Mouse (Mus musculus) kidney, postnatal 36 days (tissue): Measurements from ENCODE around the gene Smarcal1.
A peak's percentile ranks its signal among the peaks of the same experiment; 100 is the strongest.

Experiments
- DNase-seq, 2 experiments: peaks; one replicate each; pipeline ENCODE4 v3.0.0; 2021 to 2022; ENCODE audit warnings: mixed read lengths in 2 of 2

Gene Smarcal1

DNA sequence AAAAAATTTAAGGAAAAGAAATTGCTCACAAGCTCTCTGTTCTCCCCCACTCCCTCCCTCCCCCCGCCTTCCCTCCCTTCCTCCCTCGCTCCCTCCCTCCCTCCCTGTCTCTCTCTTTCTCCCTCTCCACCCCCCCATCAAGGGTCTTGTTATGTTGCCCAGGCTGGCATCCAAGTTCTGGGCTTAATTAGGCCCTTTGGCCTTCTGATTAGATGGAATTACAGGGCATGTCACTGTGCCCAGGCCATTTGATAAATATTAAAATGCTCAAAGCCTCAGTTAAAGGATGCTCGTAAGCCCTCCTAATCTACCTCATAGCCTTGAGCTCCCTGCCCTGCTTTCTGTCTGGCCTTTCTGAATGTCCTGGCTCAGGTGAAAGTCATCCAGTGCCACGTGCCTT is 7.6 kb downstream of the Smarcal1 start:
- DNase-seq: no peak

DNA sequence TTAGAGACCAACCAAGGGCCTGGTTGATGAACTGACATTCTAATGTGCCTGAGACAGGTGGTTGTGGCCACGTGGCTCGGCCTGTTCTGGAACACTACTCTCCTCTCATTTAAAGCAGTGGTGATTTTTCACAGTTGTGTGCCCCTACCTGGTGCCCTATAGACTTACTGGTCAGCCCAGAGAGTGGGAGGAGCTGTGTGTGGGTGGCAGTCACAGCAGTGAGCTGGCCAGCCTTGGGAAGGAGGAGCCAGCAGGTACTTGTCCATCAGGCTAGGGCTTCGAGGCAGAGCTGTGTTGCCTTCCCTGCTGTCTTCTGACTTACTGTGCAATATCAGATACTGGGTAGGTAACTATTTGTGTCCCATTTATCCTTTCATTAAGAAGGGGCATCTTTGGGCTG is 9.3 kb downstream of the Smarcal1 start:
- no peak for DNase-seq

DNA sequence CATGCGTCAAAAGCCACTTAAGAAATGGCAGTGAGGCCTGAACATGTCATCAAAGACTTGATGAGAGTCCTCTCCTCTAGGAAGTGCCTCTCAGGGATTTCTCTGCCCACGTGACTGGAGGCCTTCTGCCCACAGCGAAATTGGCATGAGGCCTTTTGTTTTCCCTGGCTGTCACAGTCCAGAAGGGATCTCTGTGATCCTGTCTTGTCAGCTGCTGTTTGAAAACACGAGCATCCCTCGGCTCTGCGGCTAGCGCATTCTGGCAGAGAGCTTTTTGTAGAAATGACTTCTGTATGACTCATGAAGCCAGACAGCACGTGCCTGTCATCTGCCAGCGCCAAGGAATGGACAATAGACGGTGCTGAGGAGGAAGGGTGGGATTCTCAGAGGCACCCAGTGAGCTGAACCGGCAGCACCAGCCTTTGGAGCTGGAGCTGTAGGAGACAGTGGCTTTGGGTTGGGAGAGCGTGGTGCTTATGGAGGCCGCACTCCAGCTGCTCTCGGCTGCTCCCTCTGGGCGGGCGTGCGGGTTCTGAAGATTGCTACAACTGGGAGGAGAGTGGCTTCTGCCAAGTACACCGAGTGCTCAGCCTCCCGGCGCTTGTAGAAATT is 10.4 kb downstream of the Smarcal1 start:
- DNase-seq: peak; percentile 59 to 71

DNA sequence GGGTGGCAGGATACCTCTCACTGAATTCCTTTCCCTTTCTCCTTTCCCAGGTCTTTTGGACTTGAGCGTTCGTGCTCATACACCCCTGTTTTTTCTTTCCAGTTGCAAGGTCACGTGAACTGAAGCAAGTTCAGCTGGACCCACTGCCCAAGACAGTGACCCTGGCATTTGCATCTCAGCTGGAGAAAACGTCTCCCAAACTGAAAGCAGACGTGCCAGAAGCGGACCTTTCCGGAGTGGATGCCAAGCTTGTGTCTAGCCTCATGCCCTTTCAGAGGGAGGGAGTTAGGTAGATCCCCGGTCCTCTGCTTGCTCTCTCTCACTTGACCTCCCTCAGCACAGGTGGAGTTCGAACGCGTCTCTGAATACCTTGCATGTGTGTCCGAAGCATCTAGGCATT is 12.6 kb downstream of the Smarcal1 start:
- no peak for DNase-seq

DNA sequence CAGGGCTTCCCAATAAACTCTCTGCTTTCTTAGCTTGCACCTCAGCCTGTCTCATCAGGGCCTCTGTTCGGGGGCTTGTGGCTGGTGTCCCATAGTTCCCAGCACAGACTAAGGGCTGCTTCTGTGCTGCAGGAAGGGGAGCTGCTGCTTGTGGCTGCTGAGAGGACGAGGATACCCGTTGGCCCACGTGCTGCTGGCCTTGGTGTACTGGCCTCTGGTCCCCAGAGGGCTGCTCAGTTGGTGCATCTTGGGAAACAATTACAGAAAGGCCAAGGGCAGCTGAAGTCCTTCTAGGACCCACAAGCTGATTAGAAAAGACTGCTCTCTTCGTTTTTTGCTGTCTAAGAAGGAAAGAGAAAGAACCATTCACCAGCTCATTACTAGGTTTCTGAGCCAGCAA is 13.2 kb downstream of the Smarcal1 start:
- DNase-seq: no peak

DNA sequence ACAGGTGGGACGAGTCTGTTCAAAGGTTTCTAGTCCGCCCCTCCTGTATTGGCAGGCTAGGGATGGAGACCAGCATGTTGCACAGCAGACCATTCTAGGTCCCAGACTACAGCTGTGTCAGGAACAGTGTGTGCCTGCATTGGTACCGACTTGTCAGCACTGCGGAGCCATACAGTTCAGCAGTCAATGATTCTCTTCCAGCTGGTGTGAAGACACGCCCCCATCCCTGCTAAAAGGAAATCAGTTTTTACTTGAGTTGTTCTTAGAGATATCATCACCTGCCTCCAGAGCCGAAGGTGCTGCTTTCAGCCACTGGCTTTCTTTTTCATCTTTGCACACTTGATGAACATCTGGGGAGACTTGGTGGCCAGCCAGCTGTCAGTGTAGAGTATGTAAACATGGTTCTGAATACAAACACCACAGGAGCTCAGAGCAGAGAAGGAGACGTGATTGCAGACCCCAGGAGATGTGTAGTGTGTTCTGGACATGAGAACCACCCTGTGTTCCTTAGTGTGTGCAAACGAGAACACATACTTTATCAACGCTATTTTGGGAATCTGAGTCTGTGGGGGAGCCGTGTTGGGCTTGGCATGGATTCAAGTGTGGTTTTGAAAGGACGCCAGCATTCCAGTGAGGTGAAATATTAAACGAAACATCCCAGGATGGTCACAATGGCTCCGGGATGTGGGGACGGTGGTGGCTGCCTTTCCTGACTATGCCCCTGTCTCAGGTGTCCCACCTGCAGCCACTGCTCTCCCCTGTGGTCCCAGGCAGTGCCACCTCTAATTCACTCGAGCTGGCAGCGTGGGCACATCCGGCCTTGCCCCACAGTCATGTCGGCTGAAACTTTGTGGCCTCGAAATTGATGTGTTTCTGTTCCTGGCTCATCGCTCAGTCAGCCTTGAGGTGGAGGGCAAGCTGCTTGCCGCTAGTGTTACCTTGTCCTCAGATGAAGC is 16.4 kb downstream of the Smarcal1 start:
- DNase-seq: peak; percentile 78 to 83

DNA sequence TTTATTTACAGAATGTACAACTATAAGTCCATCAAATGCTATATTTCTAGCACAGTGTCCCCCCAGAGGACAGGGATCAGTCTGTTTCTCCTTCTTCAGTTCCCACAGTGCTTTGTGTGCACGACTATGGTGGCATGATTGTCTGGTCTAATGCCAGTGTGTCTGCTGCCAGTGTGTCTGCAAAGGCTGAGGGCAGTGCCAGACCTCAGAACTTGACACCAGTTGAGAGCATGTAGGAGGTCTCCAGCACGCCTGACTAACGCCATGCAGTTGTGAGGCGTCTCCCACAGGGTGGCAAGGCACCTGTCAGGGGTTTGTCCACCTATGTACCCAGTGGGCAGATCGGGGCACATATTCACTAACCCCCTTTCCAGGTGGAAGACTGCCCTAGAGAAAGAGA is 17.7 kb downstream of the Smarcal1 start:
- DNase-seq: no peak

DNA sequence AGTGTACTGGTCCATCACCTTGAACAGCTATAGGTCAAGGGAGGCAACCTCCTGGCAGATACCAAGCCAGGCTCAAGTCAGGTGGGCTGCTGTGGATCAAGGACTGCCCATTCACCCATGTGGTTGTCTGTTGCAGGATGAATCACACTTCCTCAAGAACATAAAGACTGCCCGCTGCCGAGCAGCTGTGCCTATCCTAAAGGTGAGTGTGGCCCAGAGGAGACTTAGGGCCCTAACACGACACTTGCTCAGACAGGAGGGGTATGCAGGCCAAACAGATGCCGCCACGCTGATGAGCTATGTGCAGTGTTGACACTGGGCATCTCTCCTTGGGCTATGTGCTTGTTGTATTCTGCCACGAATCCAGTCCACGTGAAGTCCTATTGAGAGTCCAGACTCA is 18.2 kb downstream of the Smarcal1 start:
- no peak for DNase-seq

DNA sequence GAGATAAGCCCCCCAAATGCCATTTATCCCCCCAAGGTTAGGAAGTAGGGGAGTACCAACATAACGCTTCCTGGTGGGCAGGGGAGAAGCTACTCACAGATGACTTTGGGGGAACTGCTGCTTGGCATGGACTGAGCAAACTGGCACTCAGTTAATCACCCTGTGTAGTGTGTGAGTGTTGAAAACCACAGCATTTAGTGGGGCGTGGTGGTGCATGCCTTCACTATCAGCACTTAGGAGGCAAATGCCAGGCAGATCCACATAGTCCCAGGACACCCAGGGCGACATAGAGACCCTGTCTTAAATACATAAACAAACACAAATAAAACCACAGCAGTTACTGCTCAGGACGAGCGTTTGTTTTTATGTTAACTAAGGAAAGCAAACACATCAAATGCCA is 19.1 kb downstream of the Smarcal1 start:
- DNase-seq: no peak

DNA sequence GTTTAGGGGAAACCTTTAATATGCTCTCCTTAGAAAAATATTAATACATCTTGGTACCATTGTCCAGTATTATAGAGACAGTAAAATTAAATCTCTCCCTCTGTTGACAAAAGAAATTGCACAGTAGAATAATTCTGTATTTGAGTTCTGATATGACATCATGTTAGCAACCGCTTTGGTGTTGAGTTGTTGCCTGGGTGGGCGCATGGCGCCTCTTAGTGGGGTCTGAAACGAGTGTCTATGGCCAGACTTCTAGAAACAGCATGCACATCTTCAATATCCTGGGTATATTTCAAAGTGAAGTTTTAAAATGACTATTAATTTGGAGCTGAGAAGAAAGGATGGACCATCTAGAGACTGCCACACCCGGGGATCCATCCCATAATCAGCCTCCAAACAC is 19.8 kb downstream of the Smarcal1 start:
- no peak for DNase-seq

DNA sequence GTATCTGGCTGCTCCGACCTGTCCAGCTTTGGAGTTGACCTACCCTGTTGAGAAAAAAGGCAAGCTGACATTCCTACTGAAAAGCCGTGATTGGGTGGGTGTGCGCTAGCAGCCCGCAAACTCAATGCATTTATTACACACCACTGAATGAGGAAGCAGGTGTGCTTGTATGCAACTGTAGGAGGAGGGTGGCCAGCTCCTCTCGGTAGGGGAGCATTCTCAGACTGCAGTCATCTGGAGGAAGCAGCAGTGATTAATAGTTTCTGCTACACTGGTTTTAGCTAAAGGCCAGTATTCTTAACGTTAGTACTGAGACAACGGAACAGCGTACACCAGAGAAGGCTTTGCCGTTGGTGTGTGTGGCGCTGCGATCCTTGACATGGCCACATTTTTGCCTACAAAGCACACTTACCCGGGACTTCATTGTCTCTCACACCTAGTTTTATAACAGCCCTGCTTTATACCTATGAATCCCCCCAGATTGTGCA is 23.2 kb downstream of the Smarcal1 start:
- no peak for DNase-seq

DNA sequence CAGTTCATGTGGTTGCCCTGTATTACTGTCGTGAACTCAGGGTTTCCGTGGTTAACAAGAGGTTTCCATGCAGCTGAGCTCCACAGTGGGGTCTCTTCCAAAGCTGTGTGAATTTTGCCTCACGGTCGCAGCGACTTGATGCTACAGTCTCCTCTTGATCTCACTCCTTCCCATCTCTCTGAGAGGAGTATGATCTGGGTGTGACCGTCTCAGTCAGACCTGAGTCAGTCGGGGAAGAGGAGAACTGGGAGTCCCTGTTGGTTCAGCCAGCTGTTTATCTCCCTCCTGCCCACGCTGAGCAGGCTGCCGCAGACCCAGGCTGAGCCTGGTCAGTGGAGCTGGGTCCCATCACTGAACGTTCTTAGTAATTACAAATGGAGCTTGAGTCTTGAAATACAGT is 26.1 kb downstream of the Smarcal1 start:
- no peak for DNase-seq

DNA sequence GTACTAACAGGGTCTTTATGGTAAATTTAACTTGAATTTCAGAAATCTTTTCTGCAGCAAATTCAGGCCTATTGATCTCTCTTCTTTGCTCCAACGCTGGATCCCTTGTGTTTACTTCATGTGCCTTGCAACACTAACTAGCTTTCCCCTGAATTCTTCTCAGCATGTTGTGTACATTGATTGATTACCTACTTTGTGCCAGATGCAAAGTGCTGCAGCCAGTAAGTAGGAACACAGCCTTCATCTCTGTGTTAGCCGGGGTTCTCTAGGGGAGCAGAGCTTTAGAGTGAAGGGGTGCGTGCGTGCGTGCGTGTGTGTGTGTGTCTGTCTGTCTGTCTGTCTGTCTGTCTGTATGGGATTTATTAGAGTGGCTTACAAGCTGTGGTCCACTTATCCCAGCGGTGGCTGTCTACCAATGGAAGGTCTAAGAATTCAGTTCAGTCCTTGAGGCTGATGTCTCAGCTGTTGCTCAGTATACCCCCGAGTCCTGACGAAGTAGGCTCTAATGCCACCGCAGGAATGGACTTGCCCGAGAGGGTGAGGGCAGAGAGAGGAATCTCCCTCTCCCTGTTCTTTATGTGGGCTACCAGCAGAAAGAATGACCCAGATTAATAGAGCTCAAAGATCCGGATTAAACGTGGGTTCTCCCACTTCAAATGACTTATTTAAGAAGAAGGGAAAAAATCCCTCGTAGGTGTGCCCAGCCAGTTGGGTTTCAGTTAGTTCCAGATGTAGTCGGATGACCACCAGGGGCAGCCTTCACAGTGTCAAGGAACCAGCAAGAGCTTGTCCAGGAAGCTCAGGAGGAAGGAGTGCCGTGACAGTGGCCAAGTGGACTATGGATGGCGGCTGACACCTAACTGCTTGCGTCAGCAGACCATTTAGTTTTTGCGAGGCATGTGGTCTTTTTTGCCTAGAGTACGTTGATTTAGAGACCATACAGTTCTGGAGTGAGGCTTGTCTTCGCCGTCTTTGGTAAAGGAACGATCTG is 27.1 kb downstream of the Smarcal1 start:
- peak; percentile 66 to 78 for DNase-seq

DNA sequence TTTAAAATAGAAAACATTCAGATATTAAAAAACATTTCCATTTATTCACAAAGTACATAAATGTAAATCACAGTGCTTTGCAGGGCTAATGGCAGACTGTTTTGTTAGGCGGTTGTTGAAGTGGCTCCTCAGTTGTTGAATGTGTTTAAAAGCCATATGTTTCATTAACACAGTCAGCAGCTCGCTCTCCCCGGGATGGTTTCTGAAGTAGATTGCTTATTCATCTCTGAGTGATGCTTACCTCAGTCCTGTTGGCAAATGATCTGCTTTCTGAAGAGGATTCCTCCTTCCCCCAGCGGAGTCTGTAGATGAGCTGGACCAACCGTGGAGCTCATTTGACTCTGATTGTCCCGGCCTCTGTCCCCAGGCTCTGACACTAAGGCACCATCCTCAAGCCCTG is 29.1 kb downstream of the Smarcal1 start:
- no peak for DNase-seq

DNA sequence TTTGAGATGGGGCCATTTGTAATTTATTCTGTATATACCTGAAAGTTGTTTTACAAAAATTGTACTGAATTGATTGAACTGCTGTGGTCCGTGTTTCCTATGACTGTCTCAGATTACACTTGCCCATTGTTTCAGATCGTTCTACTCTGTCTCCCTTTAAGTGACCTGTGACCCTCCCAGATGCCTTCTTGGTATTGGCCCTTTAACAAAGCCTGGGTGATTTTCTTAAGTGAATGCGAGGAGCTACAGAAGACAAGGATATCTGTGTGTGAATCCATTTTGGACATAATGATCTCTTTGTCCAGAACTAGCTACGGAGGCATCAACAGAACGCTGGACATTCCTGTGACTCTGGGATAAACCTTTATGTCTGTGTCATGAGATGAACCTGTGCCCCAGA is 52.2 kb downstream of the Smarcal1 start:
- no peak for DNase-seq

DNA sequence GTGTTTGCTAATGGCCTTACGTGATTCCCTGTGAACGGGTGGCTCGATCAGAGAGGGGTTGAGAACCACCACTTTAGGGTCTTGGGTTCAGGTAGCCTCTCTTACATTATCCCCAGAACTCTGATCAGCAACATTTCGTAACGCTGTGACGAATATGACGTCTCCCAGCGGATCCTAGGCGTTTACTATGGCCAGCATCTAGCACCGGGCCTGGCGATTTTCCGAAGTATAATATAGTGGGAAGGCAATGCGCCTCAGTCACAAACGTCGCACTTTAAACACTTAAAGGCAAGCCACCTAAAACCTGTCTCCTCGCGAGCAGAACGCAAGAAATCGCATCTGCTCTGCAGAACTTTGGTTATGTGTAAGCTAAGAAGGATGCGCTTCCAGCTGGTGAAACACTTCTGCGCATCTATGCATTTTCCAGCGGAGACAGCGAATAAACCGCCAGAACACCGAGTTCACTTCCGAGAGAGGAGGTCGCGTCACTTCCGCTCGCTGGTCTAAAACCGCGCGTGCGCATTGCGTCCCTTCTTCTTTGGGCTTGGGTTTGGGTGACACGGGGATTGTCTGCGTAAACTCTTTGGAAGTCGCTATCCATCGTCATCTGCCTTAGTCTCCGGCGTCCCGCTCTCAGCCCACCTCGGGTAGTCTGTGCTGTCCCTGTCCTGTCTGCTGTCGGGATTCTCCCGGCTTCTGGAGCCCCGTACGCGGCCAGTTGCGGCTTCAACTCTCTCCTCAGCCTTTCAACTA is 57.8 kb downstream of the Smarcal1 start:
- DNase-seq: peak; percentile 15 to 58

DNA sequence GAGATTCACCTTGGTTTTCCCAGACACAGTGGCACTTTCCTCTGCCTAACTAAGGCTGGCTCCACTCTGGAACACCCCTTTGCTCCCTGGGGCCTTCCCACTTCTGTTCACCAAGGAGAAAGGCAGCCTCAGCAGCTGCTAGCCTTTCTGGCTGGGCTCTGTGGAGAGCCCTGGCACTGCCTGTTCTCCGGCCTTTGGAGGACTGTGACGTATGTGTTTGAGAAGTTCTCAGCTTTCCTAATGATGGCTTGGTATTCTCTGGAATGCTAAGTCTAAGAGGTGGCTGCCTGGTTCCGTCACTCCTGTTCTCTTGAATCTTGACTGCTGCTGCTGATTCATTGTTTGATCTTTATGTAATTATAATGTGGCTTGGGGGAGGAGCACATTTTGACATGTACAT is 90.0 kb downstream of the Smarcal1 start:
- DNase-seq: no peak
